Mouse (Mus musculus) testis, adult 2 months (tissue): ENCODE results near the gene Ppp1r8. TPM values are rescaled to one million over a fixed set of nuclear protein-coding genes. Genes with fewer than 3 reads are reported as not detected.
"Not testable (repeated sequence)": the region's sequence is repeated elsewhere in the genome, so short reads cannot be mapped to it uniquely, and the experiment has no call there.

Experiments used
- H3K27ac ChIP-seq: fragments of 200-500 bp; 2 replicates; pipeline ENCODE4 v1.5.1; 2012; ENCODE audit warnings: low read depth, low read length; ENCODE audit not compliant: control insufficient read depth, insufficient read depth
- H3K27me3 ChIP-seq: fragments of 200-500 bp; 2 replicates; pipeline ENCODE4 v1.6.1; 2012; ENCODE audit warnings: mild to moderate bottlenecking, low read length, moderate library complexity; ENCODE audit not compliant: control insufficient read depth, insufficient read depth
- H3K36me3 ChIP-seq: fragments of 200-500 bp; 2 replicates; pipeline ENCODE4 v1.6.1; 2012; ENCODE audit warnings: mild to moderate bottlenecking, low read length; ENCODE audit not compliant: control insufficient read depth, insufficient read depth
- H3K4me1 ChIP-seq: fragments of 200-500 bp; 2 replicates; pipeline ENCODE4 v1.6.1; 2012; ENCODE audit warnings: low read length; ENCODE audit not compliant: control insufficient read depth, insufficient read depth
- H3K4me3 ChIP-seq: fragments of 200-500 bp; 2 replicates; pipeline ENCODE4 v1.5.1; 2012; ENCODE audit warnings: low read depth, mild to moderate bottlenecking, low read length, moderate library complexity, mixed read lengths; ENCODE audit not compliant: control insufficient read depth
- CTCF ChIP-seq: fragments of 200-500 bp; IDR thresholded peaks from 2 replicates; pipeline ENCODE4 v1.5.1; 2012; ENCODE audit warnings: low read depth, mild to moderate bottlenecking, inconsistent platforms, low read length, moderate library complexity; ENCODE audit not compliant: control insufficient read depth, insufficient read depth, insufficient replicate concordance
- POLR2A ChIP-seq: fragments of 200-500 bp; IDR thresholded peaks from 2 replicates; pipeline ENCODE4 v1.6.1; 2012; ENCODE audit warnings: low read depth, mild to moderate bottlenecking, inconsistent platforms, low read length, moderate library complexity; ENCODE audit not compliant: control insufficient read depth
- polyA plus RNA-seq: library from polyadenylated mRNA; depleted of rRNA; stranded (reverse); fragments of >200 nt; gene quantifications from 2 replicates; pipeline ENCODE4 v1.2.3, GENCODE M21; 2012

Ppp1r8 gene
- polyA plus RNA-seq, 1 experiment: 21.6 TPM

GRCm38 (mm10) chr4:132799845-132800244, 43.1 kb downstream of the Ppp1r8 start:
- Histone ChIP-seq H3K4me3 (no peak overlapping the region), H3K27ac (no peak overlapping the region), H3K4me1 (peaks cover 12% of the 10 kb centered on the region), H3K27me3 (no peaks in the 10 kb centered on the region), H3K36me3 (no peaks in the 10 kb centered on the region)
- TF ChIP-seq CTCF (no peak), POLR2A (no peak)

GRCm38 (mm10) chr4:132798666-132799065, 44.3 kb downstream of the Ppp1r8 start:
- H3K36me3 ChIP-seq, H3K4me3 ChIP-seq, H3K27me3 ChIP-seq, H3K27ac ChIP-seq: not testable (repeated sequence)
- H3K4me1 ChIP-seq: peaks cover 12% of the 10 kb centered on the region

GRCm38 (mm10) chr4:132798028-132798427, 44.9 kb downstream of the Ppp1r8 start:
- TF ChIP-seq POLR2A (no peak), CTCF (no peak)
- no peaks in the 10 kb centered on the region for H3K27me3 ChIP-seq
- H3K27ac ChIP-seq: no peak overlapping the region
- H3K4me1 ChIP-seq: peaks cover 12% of the 10 kb centered on the region
- no peak overlapping the region for H3K4me3 ChIP-seq
- no peaks in the 10 kb centered on the region for H3K36me3 ChIP-seq

GRCm38 (mm10) chr4:132797461-132797860, 45.5 kb downstream of the Ppp1r8 start:
- Histone ChIP-seq H3K4me1 (peaks cover 12% of the 10 kb centered on the region), H3K4me3 (no peak overlapping the region), H3K27ac (no peak overlapping the region), H3K27me3 (no peaks in the 10 kb centered on the region), H3K36me3 (no peaks in the 10 kb centered on the region)
- TF ChIP-seq CTCF (no peak), POLR2A (no peak)

- H3K36me3 ChIP-seq: no peaks in the 10 kb centered on the region
- no peak for TF ChIP-seq POLR2A
- H3K4me1 ChIP-seq: peaks cover 10% of the 10 kb centered on the region
- no peaks in the 10 kb centered on the region for H3K27me3 ChIP-seq
- peak within 1 kb of the TSS; percentile 78 for H3K4me3 ChIP-seq
- no peak within 1 kb of the TSS for H3K27ac ChIP-seq
These were observed 46.6 kb downstream of the Ppp1r8 start, which contains the start of gene Themis2 for GRCm38 (mm10) chr4:132796196-132796886. Gene Themis2 (minus strand): TSS chr4:132796387.

GRCm38 (mm10) chr4:132795171-132795570, 47.8 kb downstream of the Ppp1r8 start:
- H3K27me3 ChIP-seq: no peaks in the 10 kb centered on the region
- TF ChIP-seq POLR2A (no peak), CTCF (no peak)
- H3K4me1 ChIP-seq: peaks cover 10% of the 10 kb centered on the region
- no peak overlapping the region for H3K27ac ChIP-seq
- no peak overlapping the region for H3K4me3 ChIP-seq
- H3K36me3 ChIP-seq: no peaks in the 10 kb centered on the region

- Histone ChIP-seq H3K36me3 (no peaks in the 10 kb centered on the region), H3K4me1 (peaks cover 10% of the 10 kb centered on the region), H3K4me3 (no peak overlapping the region), H3K27me3 (no peaks in the 10 kb centered on the region), H3K27ac (no peak overlapping the region)
- TF ChIP-seq POLR2A (no peak), CTCF (no peak)
These were observed 48.2 kb downstream of the Ppp1r8 start for GRCm38 (mm10) chr4:132794760-132795159.

GRCm38 (mm10) chr4:132794028-132794427, 48.9 kb downstream of the Ppp1r8 start:
- TF ChIP-seq POLR2A: no peak
- H3K36me3 ChIP-seq: no peaks in the 10 kb centered on the region
- peaks cover 10% of the 10 kb centered on the region for H3K4me1 ChIP-seq
- no peak overlapping the region for H3K27ac ChIP-seq
- H3K4me3 ChIP-seq: no peak overlapping the region
- H3K27me3 ChIP-seq: no peaks in the 10 kb centered on the region

- H3K27me3 ChIP-seq, H3K4me3 ChIP-seq, H3K27ac ChIP-seq, H3K36me3 ChIP-seq: not testable (repeated sequence)
- peaks cover 10% of the 10 kb centered on the region for H3K4me1 ChIP-seq
These were observed 49.5 kb downstream of the Ppp1r8 start for GRCm38 (mm10) chr4:132793322-132794004.
